Mouse (Mus musculus) embryonic facial prominence, embryonic 14.5 days (tissue): ENCODE measurements around the gene Cnot6l. TPM values are rescaled to one million over a fixed set of nuclear protein-coding genes. Genes with fewer than 3 reads are reported as not detected.
A peak's percentile ranks its signal among the peaks of the same experiment; 100 is the strongest.

Source experiments
- ATAC-seq: fragments of 200-750 bp; cut with Nextera tagmentation; 2 replicates; pipeline ENCODE4 v1.8.0; 2017; ENCODE audit warnings: low read depth, moderate number of reproducible peaks, moderate TSS enrichment
- DNase-seq: peaks from one replicate; pipeline ENCODE4 v3.0.0-alpha.2; 2015; ENCODE audit warnings: low spot score
- H3K27ac ChIP-seq: fragments of 300-500 bp; sonication (generic); replicated peaks from 2 replicates; pipeline ENCODE4 v1.5.1; 2014; ENCODE audit warnings: low read depth, mild to moderate bottlenecking, low read length, moderate library complexity
- H3K27me3 ChIP-seq: fragments of 300-500 bp; sonication (generic); replicated peaks from 2 replicates; pipeline ENCODE4 v1.6.1; 2014; ENCODE audit warnings: low read length; ENCODE audit not compliant: control insufficient read depth, insufficient read depth
- H3K36me3 ChIP-seq: fragments of 300-500 bp; sonication (generic); 2 replicates; pipeline ENCODE4 v1.6.1; 2014; ENCODE audit warnings: low read length, mixed read lengths; ENCODE audit not compliant: control insufficient read depth, insufficient read depth
- H3K4me1 ChIP-seq: fragments of 300-500 bp; sonication (generic); 2 replicates; pipeline ENCODE4 v1.6.1; 2014; ENCODE audit warnings: antibody characterized with exemption, low read length; ENCODE audit not compliant: control insufficient read depth, insufficient read depth
- H3K4me2 ChIP-seq: fragments of 300-500 bp; sonication (generic); 2 replicates; pipeline ENCODE4 v1.6.1; 2014; ENCODE audit warnings: low read depth, mild to moderate bottlenecking, low read length, moderate library complexity, mixed read lengths
- H3K4me3 ChIP-seq: fragments of 300-500 bp; sonication (generic); 2 replicates; pipeline ENCODE4 v1.5.1; 2014; ENCODE audit warnings: low read depth, mild to moderate bottlenecking, low read length
- H3K9ac ChIP-seq: fragments of 300-500 bp; sonication (generic); 2 replicates; pipeline ENCODE4 v1.6.1; 2014; ENCODE audit warnings: low read depth, mild to moderate bottlenecking, low read length, moderate library complexity, mixed read lengths
- H3K9me3 ChIP-seq: fragments of 300-500 bp; sonication (generic); 2 replicates; pipeline ENCODE4 v1.6.1; 2016; ENCODE audit warnings: low read length; ENCODE audit not compliant: control insufficient read depth
- WGBS: fragments of 180-500 bp; shearing (Covaris S2); extraction: QIAGEN DNeasy Blood & Tissue Kit; methylation state at CpG from one replicate; pipeline ENCODE4 v1.1.7; 2014; 5-methylcytosine and 5-hydroxymethylcytosine counted together
- polyA plus RNA-seq: library from polyadenylated mRNA; unstranded; fragments of >200 nt; fragmentation: Nextera tagmentation; extraction: Ambion mirVana; gene quantifications from 2 replicates; pipeline ENCODE4 v1.2.1, GENCODE M21; 2014

Cnot6l gene
- polyA plus RNA-seq, 1 experiment from 2014 or later, result 25.9 TPM

DNA sequence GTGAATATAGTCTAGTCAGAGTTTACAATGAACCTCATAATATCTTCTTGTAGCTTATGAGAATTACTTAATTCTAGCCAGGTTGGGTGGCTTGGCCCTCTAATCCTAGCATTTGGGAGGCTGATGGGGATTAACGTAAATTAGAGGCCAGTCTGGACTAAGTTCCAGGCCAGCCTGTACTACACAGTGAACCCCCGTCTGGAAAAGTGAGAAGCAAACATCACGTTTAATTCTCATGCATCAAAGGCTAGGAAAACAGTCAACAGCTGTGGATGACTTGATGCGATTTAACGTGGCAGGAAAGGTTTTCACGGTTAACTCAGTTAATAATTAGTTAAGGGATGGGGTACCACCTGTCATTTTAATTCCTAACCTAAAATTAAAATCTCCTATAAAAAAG is 34.3 kb upstream of the Cnot6l start:
- Histone ChIP-seq H3K4me3 (no peak overlapping the region), H3K9ac (no peak overlapping the region), H3K4me1 (no peaks in the 10 kb centered on the region), H3K9me3 (no peaks in the 10 kb centered on the region), H3K27ac (no peak overlapping the region), H3K36me3 (no peaks in the 10 kb centered on the region), H3K27me3 (no peaks in the 10 kb centered on the region), H3K4me2 (no peak overlapping the region)
- no peak for DNase-seq
- WGBS, result 45% methylated on average over 6 of the region's 6 CpGs
- no peak for ATAC-seq

DNA sequence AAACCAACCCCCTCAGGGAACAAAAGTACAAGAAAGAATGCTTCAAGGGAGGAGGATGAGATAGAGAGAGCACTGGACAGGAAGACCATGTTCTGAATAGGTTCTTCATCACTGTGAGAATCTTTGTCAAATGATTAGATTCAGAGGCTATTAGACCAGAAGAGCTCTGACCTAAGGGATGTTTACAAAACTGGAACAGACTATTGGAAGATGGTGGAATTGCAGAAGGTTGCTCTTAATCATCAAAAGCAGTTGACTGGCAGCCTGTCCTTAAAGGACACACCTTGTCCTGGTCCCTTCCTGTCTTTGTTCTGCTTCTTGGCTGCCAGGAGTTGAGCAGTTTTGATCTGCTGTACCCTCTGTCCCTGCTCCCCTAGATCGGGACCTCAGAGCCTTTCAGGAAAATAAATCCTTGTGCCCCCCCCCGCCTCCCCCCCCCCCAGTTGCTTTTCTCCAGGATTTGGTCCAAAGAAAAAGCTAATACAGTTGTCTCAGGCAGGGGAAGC is 32.6 kb upstream of the Cnot6l start:
- WGBS, result 61% methylated on average over 2 of the region's 2 CpGs
- no peaks in the 10 kb centered on the region for H3K36me3 ChIP-seq
- no peak overlapping the region for H3K4me2 ChIP-seq
- no peaks in the 10 kb centered on the region for H3K27me3 ChIP-seq
- H3K9me3 ChIP-seq, result no peaks in the 10 kb centered on the region
- ATAC-seq (no peak), DNase-seq (no peak)
- H3K4me1 ChIP-seq, result no peaks in the 10 kb centered on the region
- no peak overlapping the region for H3K4me3 ChIP-seq
- H3K9ac ChIP-seq, result no peak overlapping the region
- H3K27ac ChIP-seq, result no peak overlapping the region

DNA sequence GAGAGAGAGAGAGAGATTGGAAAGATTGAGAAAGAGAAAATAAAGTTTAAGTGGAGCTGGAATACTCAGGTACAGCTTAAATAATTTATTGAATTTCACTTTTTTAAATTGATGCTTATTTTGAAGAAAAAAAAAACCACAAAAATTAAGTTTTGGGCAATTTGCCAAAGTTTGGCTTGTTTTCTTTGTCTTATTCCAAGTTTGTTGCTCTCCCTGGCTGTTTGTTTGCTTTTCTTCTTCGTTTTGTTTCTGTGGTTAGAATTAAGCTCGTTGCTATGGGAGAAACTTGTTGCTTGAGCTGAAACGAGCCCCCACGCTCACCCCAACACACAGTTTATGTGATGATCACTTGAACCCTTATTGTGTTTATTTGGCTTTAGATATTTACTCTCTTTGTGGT is 27.3 kb upstream of the Cnot6l start:
- DNase-seq, result no peak
- H3K27me3 ChIP-seq, result no peaks in the 10 kb centered on the region
- no peak for ATAC-seq
- H3K4me3 ChIP-seq, result no peak overlapping the region
- no peaks in the 10 kb centered on the region for H3K36me3 ChIP-seq
- 58% methylated on average over 4 of the region's 4 CpGs for WGBS
- H3K9me3 ChIP-seq, result no peaks in the 10 kb centered on the region
- no peak overlapping the region for H3K27ac ChIP-seq
- H3K9ac ChIP-seq, result no peak overlapping the region
- no peaks in the 10 kb centered on the region for H3K4me1 ChIP-seq
- no peak overlapping the region for H3K4me2 ChIP-seq

DNA sequence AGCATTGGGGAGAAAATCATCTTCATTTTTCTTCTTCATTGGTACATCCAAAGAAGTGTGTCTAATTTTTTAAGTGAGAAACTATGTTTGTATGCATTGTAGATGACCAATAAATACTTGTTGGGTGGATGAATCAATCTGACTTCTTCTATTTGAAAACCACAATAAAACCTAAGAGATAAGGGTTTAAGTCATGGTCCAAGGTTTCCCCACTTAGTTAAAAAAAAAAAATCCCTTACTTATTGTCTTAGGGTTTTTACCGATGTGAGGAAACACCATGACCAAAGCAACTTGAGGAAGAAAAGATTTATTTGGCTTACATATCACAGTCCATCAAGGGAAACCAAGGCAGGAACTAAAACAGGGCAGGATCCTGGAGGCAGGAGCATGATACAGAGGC is 25.8 kb upstream of the Cnot6l start:
- H3K36me3 ChIP-seq, result no peaks in the 10 kb centered on the region
- no peak overlapping the region for H3K27ac ChIP-seq
- no peaks in the 10 kb centered on the region for H3K27me3 ChIP-seq
- no peak overlapping the region for H3K9ac ChIP-seq
- H3K9me3 ChIP-seq, result no peaks in the 10 kb centered on the region
- WGBS, result 85% methylated on average over 1 of the region's 1 CpGs
- H3K4me3 ChIP-seq, result no peak overlapping the region
- no peaks in the 10 kb centered on the region for H3K4me1 ChIP-seq
- DNase-seq, result no peak
- no peak for ATAC-seq
- no peak overlapping the region for H3K4me2 ChIP-seq

DNA sequence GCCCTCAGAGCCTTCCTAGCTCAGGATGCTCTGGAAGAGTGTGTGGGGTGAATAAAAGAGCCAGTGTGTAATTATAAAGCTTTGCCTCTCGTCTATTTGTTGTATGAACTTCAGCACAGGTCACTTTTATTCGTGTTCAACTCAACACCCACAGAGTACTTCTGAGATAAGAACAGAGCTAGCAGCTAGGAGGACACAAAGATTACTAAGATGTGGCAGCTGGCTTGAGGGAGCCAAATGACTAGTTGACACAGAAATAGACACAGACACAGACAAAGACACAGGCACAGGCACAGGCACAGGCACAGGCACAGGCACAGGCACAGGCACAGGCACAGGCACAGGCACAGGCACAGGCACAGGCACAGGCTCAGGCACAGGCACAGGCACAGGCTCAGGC is 20.0 kb upstream of the Cnot6l start:
- Histone ChIP-seq H3K27me3 (no peaks in the 10 kb centered on the region), H3K9ac (no peak overlapping the region), H3K27ac (no peak overlapping the region), H3K4me2 (no peak overlapping the region), H3K4me3 (no peak overlapping the region), H3K36me3 (no peaks in the 10 kb centered on the region), H3K9me3 (no peaks in the 10 kb centered on the region), H3K4me1 (no peaks in the 10 kb centered on the region)
- 54% methylated on average over 2 of the region's 2 CpGs for WGBS
- ATAC-seq (no peak), DNase-seq (no peak)

DNA sequence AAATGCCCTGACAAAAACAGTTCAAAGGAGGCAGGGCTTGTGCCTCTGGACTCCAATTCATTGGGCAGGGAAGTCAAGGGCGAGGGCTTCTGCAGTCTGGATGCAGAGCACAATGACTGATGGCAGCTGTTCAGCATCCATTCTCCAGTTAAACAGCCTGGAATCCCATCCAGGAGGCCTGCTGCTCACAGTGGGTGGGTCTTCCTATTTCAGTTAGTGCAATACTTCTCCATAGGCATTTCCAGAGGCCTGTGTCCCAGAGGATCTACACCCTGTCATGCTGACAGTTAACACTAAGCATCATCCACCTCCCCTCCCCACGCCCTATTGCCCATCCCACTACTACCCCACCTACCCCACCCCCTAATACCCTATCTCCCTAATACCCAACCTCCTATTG is 19.2 kb upstream of the Cnot6l start:
- Histone ChIP-seq H3K4me2 (no peak overlapping the region), H3K4me3 (no peak overlapping the region), H3K36me3 (no peaks in the 10 kb centered on the region), H3K27me3 (no peaks in the 10 kb centered on the region), H3K9ac (no peak overlapping the region), H3K9me3 (no peaks in the 10 kb centered on the region), H3K4me1 (no peaks in the 10 kb centered on the region), H3K27ac (no peak overlapping the region)
- WGBS, result 75% methylated on average over 2 of the region's 2 CpGs
- DNase-seq (no peak), ATAC-seq (no peak)

DNA sequence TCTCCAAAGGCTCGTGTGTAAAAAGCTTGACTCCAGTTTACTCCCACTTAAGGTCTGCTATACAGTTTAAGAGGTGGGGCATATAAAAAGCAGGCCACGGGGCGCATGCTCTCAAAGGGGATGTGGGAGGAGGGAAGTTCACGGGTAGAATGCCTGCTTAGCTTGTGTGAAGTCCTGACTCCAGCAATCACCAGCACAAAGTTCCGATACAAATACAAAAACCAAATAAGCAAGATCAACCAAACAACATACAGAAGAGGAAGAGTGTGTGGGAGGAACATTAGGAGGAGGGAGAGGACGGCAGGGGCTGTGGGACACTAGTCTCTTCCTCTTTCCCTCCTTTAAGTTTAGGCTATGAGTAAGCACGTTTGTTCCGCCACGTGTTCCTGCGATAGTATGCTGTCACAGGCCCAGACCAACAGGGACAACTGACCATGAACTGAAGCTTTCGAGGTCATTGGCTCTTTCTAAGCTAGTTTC is 12.9 kb upstream of the Cnot6l start:
- WGBS, result 62% methylated on average over 11 of the region's 11 CpGs
- no peak overlapping the region; the same call in 1 of the 2 replicates for H3K27ac ChIP-seq
- peak overlapping the region; percentile 13; the same call in 1 of the 2 replicates for H3K4me3 ChIP-seq
- peak overlapping the region; percentile 49 for H3K4me2 ChIP-seq
- peak; percentile 26; the same call in 1 of the 2 replicates for ATAC-seq
- no peaks in the 10 kb centered on the region; the same call in 1 of the 2 replicates for H3K4me1 ChIP-seq
- peak; percentile 34 for DNase-seq
- H3K9me3 ChIP-seq, result no peaks in the 10 kb centered on the region
- H3K36me3 ChIP-seq, result no peaks in the 10 kb centered on the region
- no peaks in the 10 kb centered on the region for H3K27me3 ChIP-seq
- no peak overlapping the region for H3K9ac ChIP-seq

DNA sequence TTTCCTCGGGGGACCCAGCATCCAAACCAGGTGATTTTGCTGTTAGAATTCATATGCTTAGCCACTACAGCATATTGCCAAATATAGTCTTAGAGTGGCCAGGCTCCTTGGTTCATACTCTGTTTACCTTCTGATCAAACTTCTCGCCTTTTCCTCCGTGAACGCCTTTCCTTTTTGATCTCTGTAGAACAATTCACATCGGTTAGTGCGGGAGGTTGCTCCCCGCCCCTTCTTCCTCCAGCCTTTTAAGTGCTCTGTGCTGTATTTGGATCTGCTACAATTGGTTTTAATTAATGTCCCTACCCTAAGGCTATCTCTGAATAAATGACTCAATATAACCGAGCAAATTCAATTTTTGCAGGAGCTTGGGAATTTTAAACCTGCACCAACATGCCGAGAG is 12.2 kb upstream of the Cnot6l start:
- DNase-seq, result peak; percentile 24
- Histone ChIP-seq H3K4me1 (no peaks in the 10 kb centered on the region; the same call in 1 of the 2 replicates), H3K36me3 (no peaks in the 10 kb centered on the region), H3K9ac (no peak overlapping the region), H3K27me3 (no peaks in the 10 kb centered on the region), H3K4me3 (peak overlapping the region; percentile 13; the same call in 1 of the 2 replicates), H3K9me3 (no peaks in the 10 kb centered on the region), H3K27ac (no peak overlapping the region), H3K4me2 (peak overlapping the region; percentile 49)
- peak; percentile 47; the same call in 1 of the 2 replicates for ATAC-seq
- 23% methylated on average over 9 of the region's 9 CpGs for WGBS

DNA sequence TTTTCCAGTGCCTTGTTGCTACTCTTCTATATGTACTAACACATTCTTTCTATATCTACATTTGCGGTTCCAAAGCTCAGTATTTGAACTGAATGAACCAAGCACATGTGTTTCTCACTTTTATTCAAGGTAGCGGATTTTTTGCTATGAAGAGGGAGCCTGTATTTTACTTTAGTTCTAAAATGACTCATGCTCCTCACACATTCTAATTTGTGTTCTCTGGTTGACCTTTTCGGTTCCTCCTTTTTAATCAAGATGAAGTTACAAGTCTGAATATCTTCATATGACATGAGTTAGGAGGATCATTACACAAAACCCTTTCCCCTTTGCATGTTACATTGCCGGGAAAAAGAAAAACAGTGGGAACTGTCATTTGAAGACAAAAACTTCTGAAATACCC is 7.8 kb upstream of the Cnot6l start:
- 91% methylated on average over 4 of the region's 4 CpGs for WGBS
- no peak overlapping the region for H3K9ac ChIP-seq
- ATAC-seq (no peak), DNase-seq (no peak)
- no peak overlapping the region for H3K27ac ChIP-seq
- H3K4me3 ChIP-seq, result no peak overlapping the region
- no peaks in the 10 kb centered on the region for H3K36me3 ChIP-seq
- no peak overlapping the region for H3K4me2 ChIP-seq
- H3K4me1 ChIP-seq, result no peaks in the 10 kb centered on the region
- no peaks in the 10 kb centered on the region for H3K27me3 ChIP-seq
- peaks cover 2% of the 10 kb centered on the region; the same call in 1 of the 2 replicates for H3K9me3 ChIP-seq
